Mouse (Mus musculus) lung, embryonic 14.5 days (tissue): Measurements from ENCODE around the gene Kansl1. TPM values are rescaled to one million over a fixed set of nuclear protein-coding genes. Genes with fewer than 3 reads are reported as not detected.

Source experiments
- ATAC-seq: fragments of 200-750 bp; cut with Nextera tagmentation; 2 replicates; pipeline ENCODE4 v1.8.0; 2017; ENCODE audit warnings: mild to moderate bottlenecking, moderate TSS enrichment, moderate library complexity; ENCODE audit not compliant: insufficient read depth
- DNase-seq: peaks from one replicate; pipeline ENCODE4 v3.0.0-alpha.2; 2015
- H3K27ac ChIP-seq: fragments of 300-500 bp; sonication (generic); 2 replicates; pipeline ENCODE4 v1.5.1; 2014; ENCODE audit warnings: low read depth, mild to moderate bottlenecking, moderate library complexity
- H3K27me3 ChIP-seq: fragments of 300-500 bp; sonication (generic); 2 replicates; pipeline ENCODE4 v1.6.1; 2014; ENCODE audit warnings: low read length, control low read depth; ENCODE audit not compliant: insufficient read depth
- H3K36me3 ChIP-seq: fragments of 300-500 bp; sonication (generic); 2 replicates; pipeline ENCODE4 v1.6.1; 2014; ENCODE audit warnings: control low read depth; ENCODE audit not compliant: insufficient read depth
- H3K4me1 ChIP-seq: fragments of 300-500 bp; sonication (generic); 2 replicates; pipeline ENCODE4 v1.6.1; 2014; ENCODE audit warnings: antibody characterized with exemption, control low read depth; ENCODE audit not compliant: insufficient read depth
- H3K4me2 ChIP-seq: fragments of 300-500 bp; sonication (generic); 2 replicates; pipeline ENCODE4 v1.6.1; 2014; ENCODE audit warnings: mild to moderate bottlenecking
- H3K4me3 ChIP-seq: fragments of 300-500 bp; sonication (generic); 2 replicates; pipeline ENCODE4 v1.5.1; 2014; ENCODE audit warnings: low read depth, low read length
- H3K9ac ChIP-seq: fragments of 300-500 bp; sonication (generic); 2 replicates; pipeline ENCODE4 v1.6.1; 2014
- H3K9me3 ChIP-seq: fragments of 300-500 bp; sonication (generic); 2 replicates; pipeline ENCODE4 v1.6.1; 2016; ENCODE audit warnings: low read depth, low read length, control low read depth
- CTCF ChIP-seq: IDR thresholded peaks from 2 replicates; pipeline ENCODE4 v1.5.1; 2016; ENCODE audit warnings: antibody characterized with exemption, low read depth
- WGBS: fragments of 180-500 bp; shearing (Covaris S2); extraction: QIAGEN DNeasy Blood & Tissue Kit; methylation state at CpG from one replicate; pipeline ENCODE4 v1.1.7; 2014; 5-methylcytosine and 5-hydroxymethylcytosine counted together
- polyA plus RNA-seq: library from polyadenylated mRNA; unstranded; fragments of >200 nt; fragmentation: Nextera tagmentation; extraction: Ambion mirVana; gene quantifications from 2 replicates; pipeline ENCODE4 v1.2.1, GENCODE M21; 2014

The Kansl1 gene
- polyA plus RNA-seq, 1 experiment from 2014 or later, result 28.1 TPM

DNA sequence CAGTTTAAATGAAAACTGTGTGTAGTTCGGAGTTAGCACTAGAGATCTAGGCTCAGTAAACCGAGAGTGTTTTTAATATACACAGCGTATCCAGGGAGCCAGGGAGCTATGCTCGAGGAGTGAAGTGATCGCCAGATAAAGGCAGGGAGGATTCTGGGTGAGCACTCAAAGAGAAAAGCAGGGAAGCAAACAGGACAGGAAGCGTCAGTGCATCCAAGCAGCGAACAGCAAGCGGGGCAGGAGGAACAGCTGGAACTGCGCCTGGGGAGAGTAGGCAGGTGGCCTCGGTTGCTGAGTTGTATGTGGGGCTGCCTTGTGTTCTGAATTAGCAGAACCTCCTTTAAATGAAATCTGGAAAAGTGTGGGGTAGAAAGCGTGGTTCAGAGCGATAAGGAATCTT is 166.0 kb downstream of the Kansl1 start:
- DNase-seq (peak; percentile 22), ATAC-seq (no peak)
- Histone ChIP-seq H3K27ac (no peak overlapping the region), H3K4me2 (peak overlapping the region; percentile 10; the same call in 1 of the 2 replicates), H3K9ac (no peak overlapping the region; the same call in 1 of the 2 replicates), H3K9me3 (no peaks in the 10 kb centered on the region), H3K4me1 (no peaks in the 10 kb centered on the region), H3K4me3 (no peak overlapping the region), H3K36me3 (no peaks in the 10 kb centered on the region), H3K27me3 (no peaks in the 10 kb centered on the region)
- TF ChIP-seq CTCF, result no peak
- WGBS, result 32% methylated on average over 12 of the region's 12 CpGs

DNA sequence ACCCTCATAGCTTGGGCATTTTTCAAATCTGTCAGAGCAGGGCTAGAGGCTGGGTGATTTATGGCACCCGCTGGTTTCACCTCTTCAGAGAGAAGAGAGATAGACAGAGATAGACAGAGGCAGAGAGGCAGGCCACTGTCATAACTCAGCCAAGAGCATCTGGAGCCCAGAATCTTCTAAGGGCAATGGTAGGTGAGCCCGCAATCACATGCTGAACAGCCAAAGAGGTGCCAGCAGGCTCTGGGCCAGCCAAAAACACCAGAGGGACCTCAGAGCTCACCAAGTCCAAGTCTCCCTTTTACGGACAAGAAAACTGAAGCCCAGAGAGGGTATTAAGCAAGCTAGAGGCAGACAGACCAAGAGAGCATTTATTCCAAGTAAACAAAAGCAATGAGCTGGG is 171.0 kb downstream of the Kansl1 start:
- Histone ChIP-seq H3K9ac (no peak overlapping the region), H3K36me3 (no peaks in the 10 kb centered on the region)
- no peak for ATAC-seq

DNA sequence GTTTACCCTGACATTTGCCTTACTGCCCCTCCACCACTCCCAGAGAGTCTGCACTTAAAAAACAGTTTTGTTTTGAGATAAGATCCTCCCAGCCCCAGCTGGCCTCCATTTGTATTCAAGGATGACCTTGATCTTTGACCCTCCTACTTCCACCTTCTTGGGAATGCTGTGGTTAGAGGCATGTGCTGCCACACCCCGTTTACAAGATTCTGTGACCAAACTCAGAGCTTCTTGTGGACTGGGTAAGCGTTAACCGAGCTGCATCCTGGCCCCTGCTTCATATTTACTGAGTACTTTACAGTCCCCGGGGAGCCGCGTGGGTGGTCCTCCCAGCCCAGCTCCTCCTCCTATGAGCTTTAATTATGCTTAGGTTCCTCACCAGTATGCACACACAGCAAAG is 173.0 kb downstream of the Kansl1 start:
- no peak for TF ChIP-seq CTCF
- no peak overlapping the region for H3K9ac ChIP-seq
- no peaks in the 10 kb centered on the region for H3K9me3 ChIP-seq
- no peaks in the 10 kb centered on the region for H3K36me3 ChIP-seq
- 14% methylated on average over 6 of the region's 6 CpGs for WGBS
- DNase-seq (peak; percentile 45), ATAC-seq (no peak)
- no peak overlapping the region for H3K4me2 ChIP-seq
- H3K4me1 ChIP-seq, result no peaks in the 10 kb centered on the region
- no peaks in the 10 kb centered on the region for H3K27me3 ChIP-seq
- H3K4me3 ChIP-seq, result no peak overlapping the region
- no peak overlapping the region for H3K27ac ChIP-seq

More for the DNA sequence above, 171.0 kb downstream of the Kansl1 start:
- no peak overlapping the region for H3K4me2 ChIP-seq
- no peaks in the 10 kb centered on the region for H3K4me1 ChIP-seq
- no peaks in the 10 kb centered on the region for H3K9me3 ChIP-seq
- H3K4me3 ChIP-seq, result no peak overlapping the region
- no peak overlapping the region for H3K27ac ChIP-seq
- no peak for TF ChIP-seq CTCF
- H3K27me3 ChIP-seq, result no peaks in the 10 kb centered on the region
- 81% methylated on average over 3 of the region's 3 CpGs for WGBS
- no peak for DNase-seq

DNA sequence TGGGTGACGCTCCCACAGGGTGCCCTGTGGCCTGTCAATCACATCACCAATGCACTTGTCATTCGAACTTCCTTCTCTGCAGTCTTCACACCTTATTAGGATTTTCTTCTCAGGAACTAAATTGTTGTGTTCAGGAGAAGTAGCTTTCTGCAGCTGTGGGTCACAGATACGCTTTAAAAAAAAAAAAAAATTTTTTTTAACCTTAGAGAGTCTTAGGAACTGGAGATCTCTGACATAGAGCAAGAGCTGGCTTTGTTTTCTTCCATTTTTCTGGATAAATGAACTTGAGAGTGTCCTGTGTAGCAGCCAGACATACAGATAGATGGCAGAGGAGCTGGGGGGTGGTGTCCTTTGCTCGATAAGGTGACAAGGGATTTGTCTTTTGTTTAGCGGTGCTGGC is 173.5 kb downstream of the Kansl1 start:
- Histone ChIP-seq H3K9me3 (no peaks in the 10 kb centered on the region), H3K4me1 (no peaks in the 10 kb centered on the region), H3K9ac (no peak overlapping the region), H3K4me2 (no peak overlapping the region), H3K27me3 (no peaks in the 10 kb centered on the region), H3K4me3 (no peak overlapping the region), H3K27ac (no peak overlapping the region), H3K36me3 (no peaks in the 10 kb centered on the region)
- ATAC-seq, result no peak
- no peak for DNase-seq
- 43% methylated on average over 5 of the region's 5 CpGs for WGBS
- no peak for TF ChIP-seq CTCF

DNA sequence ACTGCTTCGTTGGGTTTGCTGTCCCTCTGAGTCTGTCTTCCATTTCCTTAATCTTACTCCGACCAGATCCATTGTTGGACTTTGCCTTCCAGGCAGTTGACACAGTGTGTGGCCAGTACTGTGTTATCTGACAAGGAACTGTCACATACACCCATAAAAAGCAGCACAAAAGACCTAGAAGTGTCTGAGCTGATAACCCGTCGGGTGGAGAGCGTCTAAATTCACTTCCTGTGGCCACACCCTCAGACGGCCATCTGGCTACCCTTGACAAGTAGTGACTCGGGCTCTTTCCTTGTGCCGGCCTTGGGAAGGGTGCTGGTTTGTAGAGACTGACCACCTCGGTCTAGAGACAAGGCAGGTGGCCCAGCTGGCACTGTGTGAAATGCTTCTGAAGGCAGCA is 175.4 kb downstream of the Kansl1 start:
- H3K36me3 ChIP-seq, result no peaks in the 10 kb centered on the region
- no peaks in the 10 kb centered on the region for H3K9me3 ChIP-seq
- WGBS, result 57% methylated on average over 9 of the region's 9 CpGs
- no peak overlapping the region for H3K9ac ChIP-seq
- no peaks in the 10 kb centered on the region for H3K4me1 ChIP-seq
- ATAC-seq (no peak), DNase-seq (no peak)
- no peak overlapping the region for H3K4me2 ChIP-seq
- no peak overlapping the region for H3K4me3 ChIP-seq
- H3K27ac ChIP-seq, result no peak overlapping the region
- no peaks in the 10 kb centered on the region for H3K27me3 ChIP-seq
- TF ChIP-seq CTCF, result no peak

DNA sequence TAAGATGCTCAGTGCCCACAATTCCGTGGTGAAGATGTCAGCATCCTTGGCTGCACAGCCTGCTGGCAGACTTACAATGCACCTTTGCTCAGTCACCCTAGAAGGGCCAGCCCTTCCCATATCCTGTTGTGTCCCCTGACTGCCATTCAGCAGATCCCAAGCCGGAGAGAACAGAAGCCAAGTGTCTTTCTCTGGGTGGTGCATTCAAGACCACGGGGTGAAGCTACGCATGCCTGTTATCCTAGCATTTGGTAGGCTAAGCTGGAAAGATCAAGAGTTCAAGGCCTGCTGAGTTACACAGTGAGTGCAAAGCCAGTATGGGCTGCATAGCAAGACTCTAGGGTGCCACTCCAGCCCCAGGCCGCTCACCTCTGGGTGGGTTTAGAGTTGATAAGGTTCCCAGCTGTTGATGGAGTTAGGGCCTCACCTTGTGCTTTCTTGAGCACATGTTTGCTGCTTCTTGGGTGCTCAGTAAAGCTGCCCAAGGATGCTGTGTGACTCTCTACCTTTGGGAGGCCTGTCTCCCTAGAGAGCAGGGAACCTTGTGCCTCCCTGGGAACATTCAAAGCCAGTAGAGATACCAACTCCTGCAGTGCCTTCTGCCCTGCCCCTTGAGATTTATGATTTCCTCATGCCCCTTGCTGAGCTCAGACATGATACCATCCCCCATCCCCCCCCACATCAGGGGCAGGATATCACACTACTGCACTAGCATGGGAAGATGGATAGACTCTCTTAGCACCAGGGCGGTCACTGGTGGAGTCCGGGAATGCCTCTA is 176.0 kb downstream of the Kansl1 start:
- ATAC-seq (no peak), DNase-seq (no peak)
- no peak for TF ChIP-seq CTCF
- Histone ChIP-seq H3K36me3 (no peaks in the 10 kb centered on the region), H3K4me2 (no peak overlapping the region), H3K9me3 (no peaks in the 10 kb centered on the region), H3K27me3 (no peaks in the 10 kb centered on the region), H3K4me3 (no peak overlapping the region), H3K27ac (no peak overlapping the region), H3K9ac (no peak overlapping the region), H3K4me1 (no peaks in the 10 kb centered on the region)
- 81% methylated on average over 7 of the region's 7 CpGs for WGBS

DNA sequence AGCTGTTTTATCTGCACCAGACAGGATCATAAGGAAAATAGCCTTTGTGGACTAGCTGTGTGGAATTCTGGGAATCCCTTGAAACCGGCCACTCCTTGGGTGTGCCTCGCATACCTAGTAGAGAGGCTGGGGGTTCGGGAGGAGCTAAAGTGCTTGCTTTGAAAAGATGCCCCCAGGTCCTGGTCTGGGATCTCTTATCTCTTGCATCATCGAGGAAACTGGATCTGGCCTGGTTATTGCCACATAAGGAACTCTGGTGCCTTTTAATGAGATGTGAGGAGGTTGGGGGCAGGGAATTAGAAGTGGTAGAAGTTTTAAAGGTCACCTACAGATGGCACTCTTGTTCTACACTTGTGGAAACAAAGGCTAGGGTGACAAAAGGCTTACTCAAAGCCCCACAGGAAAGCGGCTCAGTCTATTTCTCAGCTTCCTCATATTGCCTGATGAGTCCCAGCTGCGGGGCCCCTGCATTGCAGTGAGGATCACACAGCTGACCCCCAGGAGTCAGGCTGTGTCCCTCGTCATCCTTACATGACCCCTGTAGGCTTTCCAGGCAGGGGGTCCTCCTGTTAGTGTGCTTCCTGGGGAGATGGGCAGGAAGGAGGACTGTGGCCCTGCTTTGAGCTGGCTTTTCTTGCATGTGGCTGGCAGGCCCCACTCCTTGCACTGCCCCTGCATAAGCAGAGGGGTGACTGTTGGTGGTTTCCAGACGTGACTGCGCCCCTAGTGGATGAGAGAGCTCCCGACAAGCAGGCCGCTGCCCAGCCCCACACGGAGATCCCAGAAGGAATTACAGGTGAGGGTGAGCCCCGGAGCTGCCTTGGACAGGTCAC is 179.2 kb downstream of the Kansl1 start:
- H3K9ac ChIP-seq, result no peak overlapping the region
- H3K27me3 ChIP-seq, result no peaks in the 10 kb centered on the region
- no peak overlapping the region for H3K4me2 ChIP-seq
- H3K9me3 ChIP-seq, result no peaks in the 10 kb centered on the region
- H3K4me3 ChIP-seq, result no peak overlapping the region
- ATAC-seq, result peak; percentile 62
- peak; percentile 77 for DNase-seq
- 20% methylated on average over 13 of the region's 13 CpGs for WGBS
- no peak overlapping the region for H3K27ac ChIP-seq
- no peaks in the 10 kb centered on the region for H3K36me3 ChIP-seq
- no peaks in the 10 kb centered on the region for H3K4me1 ChIP-seq
- TF ChIP-seq CTCF, result peak; percentile 82
